Mouse (Mus musculus) CH12.LX (cell line): ENCODE data around the gene Peli1. TPM values are rescaled to one million over a fixed set of nuclear protein-coding genes. Genes with fewer than 3 reads are reported as not detected.

ENCODE experiments used
- DNase-seq: peaks from one replicate; pipeline ENCODE4 v3.0.0-alpha.2; 2013; ENCODE audit errors: extremely low read depth
- H3K27ac ChIP-seq: 2 replicates; pipeline ENCODE4 v1.5.1; 2012; ENCODE audit warnings: low read depth, mild to moderate bottlenecking, control low read depth, moderate library complexity; ENCODE audit not compliant: insufficient read depth
- H3K27me3 ChIP-seq: replicated peaks from 2 replicates; pipeline ENCODE3; 2012; ENCODE audit warnings: inconsistent platforms
- H3K36me3 ChIP-seq, 2 experiments: replicated peaks in 1 of 2; 2 replicates each; pipeline versions ENCODE3 to v1.6.1; 2012; ENCODE audit warnings: inconsistent platforms in 1 of 2, low read length in 1 of 2, mild to moderate bottlenecking in 1 of 2, mixed read lengths in 1 of 2, moderate library complexity in 1 of 2; ENCODE audit not compliant: control insufficient read depth in 1 of 2, insufficient read depth in 1 of 2
- H3K4me1 ChIP-seq, 2 experiments: 2 replicates each; pipeline ENCODE4 v1.6.1; 2012; ENCODE audit warnings: inconsistent platforms in 1 of 2, moderate library complexity in 1 of 2; ENCODE audit not compliant: insufficient read depth in 2 of 2, control insufficient read depth in 1 of 2
- H3K4me2 ChIP-seq: 2 replicates; pipeline ENCODE4 v1.6.1; 2012; ENCODE audit warnings: low read depth, mild to moderate bottlenecking, control low read depth; ENCODE audit not compliant: poor library complexity, insufficient read depth, severe bottlenecking
- H3K4me3 ChIP-seq, 3 experiments: fragments of 150-350 bp in 1 of 3; sonication (generic) in 1 of 3; replicated peaks in 1 of 3; 2 replicates each; pipeline versions ENCODE3 to v1.5.1; 2011 to 2012; ENCODE audit warnings: low read depth in 2 of 3, low read length in 2 of 3, mild to moderate bottlenecking in 2 of 3, moderate library complexity in 2 of 3, control low read depth in 1 of 3, improper control_type of control experiment in 1 of 3, inconsistent platforms in 1 of 3, mixed read lengths in 1 of 3; ENCODE audit not compliant: poor library complexity in 1 of 3
- H3K79me2 ChIP-seq: replicated peaks from 2 replicates; pipeline ENCODE4 v1.6.1; 2012; ENCODE audit warnings: mild to moderate bottlenecking, moderate library complexity; ENCODE audit not compliant: control insufficient read depth, poor library complexity, insufficient read depth, severe bottlenecking; ENCODE audit errors: extremely low read depth
- H3K9ac ChIP-seq: 2 replicates; pipeline ENCODE4 v1.6.1; 2012; ENCODE audit warnings: low read depth, mild to moderate bottlenecking, control low read depth, moderate library complexity; ENCODE audit not compliant: insufficient read depth
- H3K9me3 ChIP-seq: replicated peaks from 2 replicates; pipeline ENCODE3; 2012; ENCODE audit warnings: low read length, inconsistent platforms, mixed read lengths
- BHLHE40 ChIP-seq: IDR thresholded peaks from 2 replicates; pipeline ENCODE4 v1.6.1; 2011; ENCODE audit warnings: mild to moderate bottlenecking, low read depth, low read length, improper control_type of control experiment
- CHD1 ChIP-seq: IDR thresholded peaks from 2 replicates; pipeline ENCODE4 v1.6.1; 2012; ENCODE audit warnings: low read depth, low read length, improper control_type of control experiment, inconsistent platforms
- E2F4 ChIP-seq: IDR thresholded peaks from 2 replicates; pipeline ENCODE4 v1.6.1; 2011; ENCODE audit warnings: low read depth, low read length, improper control_type of control experiment; ENCODE audit not compliant: insufficient replicate concordance
- ELF1 ChIP-seq: IDR thresholded peaks from 2 replicates; pipeline ENCODE4 v1.6.1; 2014; ENCODE audit warnings: low read depth, mild to moderate bottlenecking, inconsistent platforms, low read length, improper control_type of control experiment
- EP300 ChIP-seq: IDR thresholded peaks from 2 replicates; pipeline ENCODE4 v1.6.1; 2011; ENCODE audit warnings: low read length, improper control_type of control experiment
- ETS1 ChIP-seq: conservative IDR thresholded peaks from 2 replicates; pipeline ENCODE4 v1.6.1; 2012; ENCODE audit warnings: low read depth, mild to moderate bottlenecking, inconsistent platforms, low read length, improper control_type of control experiment, moderate library complexity
- GABPA ChIP-seq: IDR thresholded peaks from 2 replicates; pipeline ENCODE4 v1.6.1; 2012; ENCODE audit warnings: low read depth, low read length, improper control_type of control experiment, inconsistent platforms; ENCODE audit not compliant: insufficient replicate concordance
- IRF4 ChIP-seq: IDR thresholded peaks from 2 replicates; pipeline ENCODE4 v1.6.1; 2014; ENCODE audit warnings: low read depth, mild to moderate bottlenecking, inconsistent platforms, low read length, improper control_type of control experiment
- JUND ChIP-seq: conservative IDR thresholded peaks from 2 replicates; pipeline ENCODE4 v1.6.1; 2011; ENCODE audit warnings: low read depth, low read length, improper control_type of control experiment
- KAT2A ChIP-seq: IDR thresholded peaks from 2 replicates; pipeline ENCODE4 v1.6.1; 2012; ENCODE audit warnings: low read length, improper control_type of control experiment, inconsistent platforms; ENCODE audit not compliant: insufficient replicate concordance
- MAX ChIP-seq: IDR thresholded peaks from 2 replicates; pipeline ENCODE4 v1.6.1; 2011; ENCODE audit warnings: low read length, improper control_type of control experiment
- MAZ ChIP-seq: IDR thresholded peaks from 2 replicates; pipeline ENCODE4 v1.6.1; 2012; ENCODE audit warnings: low read depth, mild to moderate bottlenecking, inconsistent platforms, low read length, improper control_type of control experiment, moderate library complexity
- MEF2A ChIP-seq: IDR thresholded peaks from 2 replicates; pipeline ENCODE4 v1.6.1; 2014; ENCODE audit warnings: low read depth, mild to moderate bottlenecking, inconsistent platforms, low read length, improper control_type of control experiment, borderline replicate concordance
- NELFE ChIP-seq: IDR thresholded peaks from 2 replicates; pipeline ENCODE4 v1.6.1; 2011; ENCODE audit warnings: low read depth, low read length, improper control_type of control experiment
- NRF1 ChIP-seq: IDR thresholded peaks from 2 replicates; pipeline ENCODE4 v1.6.1; 2014; ENCODE audit warnings: low read depth, mild to moderate bottlenecking, inconsistent platforms, low read length, improper control_type of control experiment, moderate library complexity
- PAX5 ChIP-seq: IDR thresholded peaks from 2 replicates; pipeline ENCODE4 v1.6.1; 2012; ENCODE audit warnings: low read length, inconsistent platforms, mixed read lengths
- RAD21 ChIP-seq: IDR thresholded peaks from 2 replicates; pipeline ENCODE4 v1.6.1; 2011; ENCODE audit warnings: low read depth, mild to moderate bottlenecking, low read length, improper control_type of control experiment, moderate library complexity
- SIN3A ChIP-seq: IDR thresholded peaks from 2 replicates; pipeline ENCODE4 v1.6.1; 2012; ENCODE audit warnings: low read length, improper control_type of control experiment, inconsistent platforms
- TBP ChIP-seq: conservative IDR thresholded peaks from 2 replicates; pipeline ENCODE4 v1.6.1; 2011; ENCODE audit warnings: low read depth, low read length, improper control_type of control experiment
- TCF12 ChIP-seq: IDR thresholded peaks from 2 replicates; pipeline ENCODE4 v1.6.1; 2014; ENCODE audit warnings: low read depth, mild to moderate bottlenecking, inconsistent platforms, low read length, improper control_type of control experiment
- USF1 ChIP-seq: IDR thresholded peaks from 2 replicates; pipeline ENCODE4 v1.6.1; 2014; ENCODE audit warnings: low read depth, mild to moderate bottlenecking, inconsistent platforms, low read length, improper control_type of control experiment
- ZC3H11A ChIP-seq: IDR thresholded peaks from 2 replicates; pipeline ENCODE4 v1.6.1; 2012; ENCODE audit warnings: low read depth, mild to moderate bottlenecking, inconsistent platforms, low read length, improper control_type of control experiment
- ZNF384 ChIP-seq: IDR thresholded peaks from 2 replicates; pipeline ENCODE4 v1.6.1; 2012; ENCODE audit warnings: low read depth, low read length, improper control_type of control experiment, inconsistent platforms
- dilution Hi-C: fragments of 300-500 bp; cut with MboI; formaldehyde crosslinking; loops from 2 replicates; pipeline ENCODE4 v1.14.3; 2020; ENCODE audit warnings: low sequenced_read_pairs; ENCODE audit not compliant: extremely low pct_unique_long_range_greater_than_20kb, extremely low pct_ligation_motif_present
- in situ Hi-C: fragments of 300-500 bp; cut with MboI; formaldehyde crosslinking; loops from 3 replicates; pipeline ENCODE4 v1.14.3; 2019; ENCODE audit warnings: low sequenced_read_pairs, low pct_ligation_motif_present, low pct_unique_long_range_greater_than_20kb, mixed read lengths
- polyA plus RNA-seq: library from polyadenylated mRNA; unstranded; fragments of >175 nt; gene quantifications from 2 replicates; pipeline ENCODE4 v1.2.1, GENCODE M21; 2012; ENCODE audit warnings: low read depth; ENCODE audit not compliant: insufficient read length
- total RNA-seq, 2 experiments: library from RNA; depleted of rRNA; stranded (reverse); fragments of 300-350 nt in 1 of 2; fragments of >200 nt in 1 of 2; gene quantifications; 2 replicates each; pipeline ENCODE4 v1.2.3; 2012 to 2014

Peli1 gene
- total and polyA plus RNA-seq, 3 experiments: 6.7 to 25.9 (median 14.8) TPM

DNA sequence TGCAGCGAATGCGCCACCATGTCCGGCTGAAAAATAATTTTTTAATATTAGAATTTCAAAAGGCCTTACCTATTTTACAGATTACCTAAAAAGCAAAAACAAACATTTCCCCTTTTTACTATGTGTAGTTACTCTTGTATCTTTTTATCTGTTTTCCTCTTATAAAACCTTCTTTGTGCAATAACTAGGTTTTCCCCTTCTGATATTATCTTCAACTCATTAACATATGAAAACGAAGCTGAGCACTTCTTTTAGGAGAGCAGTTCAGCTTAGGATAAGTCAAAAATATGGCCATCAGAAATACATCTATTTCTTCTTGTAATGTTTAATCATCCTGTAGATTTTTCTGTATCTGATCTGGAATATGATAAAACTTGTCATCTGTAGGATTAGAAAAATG, 50.7 kb downstream of the Peli1 start:
- in situ Hi-C loops: no loop called here
- Histone ChIP-seq H3K9ac (no peak overlapping the region), H3K9me3 (no peaks in the 10 kb centered on the region), H3K36me3 (peaks cover 14 to 61% of the 10 kb centered on the region in 2 experiments), H3K79me2 (no peaks in the 10 kb centered on the region), H3K4me2 (no peak overlapping the region), H3K4me3 (no peak overlapping the region), H3K27me3 (no peaks in the 10 kb centered on the region), H3K27ac (no peak overlapping the region), H3K4me1 (no peaks in the 10 kb centered on the region)
- TF ChIP-seq GABPA (no peak), MAX (no peak), MAZ (no peak), NELFE (no peak), PAX5 (no peak), CHD1 (no peak), RAD21 (no peak), ELF1 (no peak), BHLHE40 (no peak), TCF12 (no peak), TBP (no peak), SIN3A (no peak), USF1 (no peak), ETS1 (no peak), EP300 (no peak), JUND (no peak), ZC3H11A (no peak), NRF1 (no peak), ZNF384 (no peak)
- dilution Hi-C loops: no loop called here
- no peak for DNase-seq

DNA sequence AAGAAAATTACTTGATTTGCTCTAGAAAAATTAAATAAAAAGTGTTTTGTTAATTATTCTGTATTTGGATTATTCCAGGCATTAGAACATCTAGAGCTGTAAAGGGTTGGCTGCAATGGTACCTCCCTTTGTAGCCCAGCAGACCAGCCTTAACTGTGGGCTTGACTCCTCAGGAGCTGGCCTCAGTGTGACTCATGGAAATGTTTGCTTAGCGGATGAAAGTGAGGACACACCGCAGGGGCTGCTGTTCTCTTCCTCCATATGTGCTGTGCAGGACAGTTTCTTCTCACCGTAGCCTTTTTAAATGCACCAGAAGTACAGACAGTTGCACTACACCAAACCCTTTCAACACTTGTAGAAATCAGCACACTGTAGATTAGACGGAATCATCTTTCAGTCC, 58.4 kb downstream of the Peli1 start:
- no peak for TF ChIP-seq JUND
- no peak for TF ChIP-seq KAT2A
- no peak for TF ChIP-seq E2F4
- no peak for TF ChIP-seq MEF2A
- no peak for TF ChIP-seq BHLHE40
- TF ChIP-seq GABPA: no peak
- no peak for TF ChIP-seq SIN3A
- no peak for TF ChIP-seq IRF4
- dilution Hi-C loops: no loop called here
- in situ Hi-C loops: no loop called here
- Histone ChIP-seq H3K4me1 (no peaks in the 10 kb centered on the region), H3K9ac (no peak overlapping the region), H3K9me3 (no peaks in the 10 kb centered on the region), H3K36me3 (peaks cover 13 to 72% of the 10 kb centered on the region in 2 experiments), H3K4me2 (no peak overlapping the region), H3K79me2 (no peaks in the 10 kb centered on the region), H3K27me3 (no peaks in the 10 kb centered on the region), H3K4me3 (no peak overlapping the region), H3K27ac (no peak overlapping the region)
- DNase-seq: no peak
